Mouse (Mus musculus) urinary bladder, postnatal 10 days (tissue): ENCODE measurements around the gene Ppfia3.
"Not testable (repeated sequence)": the region's sequence is repeated elsewhere in the genome, so short reads cannot be mapped to it uniquely, and the experiment has no call there.

Source experiments
- DNase-seq: peaks from one replicate; pipeline ENCODE4 v3.0.0; 2022; ENCODE audit warnings: low spot score

Gene Ppfia3

DNA sequence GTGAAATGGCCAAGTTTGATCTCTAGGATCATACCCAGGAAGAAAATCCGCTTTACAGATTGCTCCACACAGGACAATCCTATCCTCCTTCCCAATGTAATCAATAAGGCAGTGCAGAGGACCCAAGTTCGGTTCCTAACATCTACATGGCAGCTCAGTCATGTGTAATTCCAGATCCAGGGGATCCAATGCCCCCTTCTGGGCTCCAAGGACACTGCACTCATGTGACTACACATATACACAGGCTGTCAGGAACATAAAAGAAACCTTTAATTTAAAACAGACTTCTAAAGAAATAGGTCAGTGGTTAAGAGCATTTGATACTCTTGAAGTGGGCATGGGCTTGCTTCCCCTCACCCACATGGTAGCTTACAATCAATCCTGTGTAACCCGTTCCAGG is 19.3 kb upstream of the Ppfia3 start:
- DNase-seq: no peak

- no peak for DNase-seq
Measured at GRCm38 (mm10) chr7:45376057-45376456, 9.2 kb upstream of the Ppfia3 start.

- DNase-seq: no peak
Measured at GRCm38 (mm10) chr7:45374620-45375019, 7.8 kb upstream of the Ppfia3 start.

DNA sequence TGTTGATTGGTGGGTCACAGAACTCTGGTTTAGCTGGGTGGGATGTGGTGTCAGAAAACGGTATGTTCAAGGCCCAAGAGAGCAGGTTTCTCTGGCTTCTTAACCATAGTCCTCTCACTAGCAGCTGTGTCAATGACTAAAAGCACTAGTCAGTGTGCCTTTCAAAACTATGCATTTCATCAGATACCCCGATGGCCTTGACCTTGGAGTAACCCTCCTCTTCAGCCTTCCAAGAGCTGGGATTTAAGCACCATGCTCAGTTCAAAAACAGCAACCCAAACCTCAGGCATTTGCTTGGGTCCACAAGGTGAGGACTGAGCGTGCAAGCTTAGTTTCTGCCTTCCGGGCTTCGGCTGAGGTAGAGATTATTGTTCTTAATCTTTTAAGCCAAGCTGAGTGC is 5.6 kb upstream of the Ppfia3 start:
- no peak for DNase-seq

DNA sequence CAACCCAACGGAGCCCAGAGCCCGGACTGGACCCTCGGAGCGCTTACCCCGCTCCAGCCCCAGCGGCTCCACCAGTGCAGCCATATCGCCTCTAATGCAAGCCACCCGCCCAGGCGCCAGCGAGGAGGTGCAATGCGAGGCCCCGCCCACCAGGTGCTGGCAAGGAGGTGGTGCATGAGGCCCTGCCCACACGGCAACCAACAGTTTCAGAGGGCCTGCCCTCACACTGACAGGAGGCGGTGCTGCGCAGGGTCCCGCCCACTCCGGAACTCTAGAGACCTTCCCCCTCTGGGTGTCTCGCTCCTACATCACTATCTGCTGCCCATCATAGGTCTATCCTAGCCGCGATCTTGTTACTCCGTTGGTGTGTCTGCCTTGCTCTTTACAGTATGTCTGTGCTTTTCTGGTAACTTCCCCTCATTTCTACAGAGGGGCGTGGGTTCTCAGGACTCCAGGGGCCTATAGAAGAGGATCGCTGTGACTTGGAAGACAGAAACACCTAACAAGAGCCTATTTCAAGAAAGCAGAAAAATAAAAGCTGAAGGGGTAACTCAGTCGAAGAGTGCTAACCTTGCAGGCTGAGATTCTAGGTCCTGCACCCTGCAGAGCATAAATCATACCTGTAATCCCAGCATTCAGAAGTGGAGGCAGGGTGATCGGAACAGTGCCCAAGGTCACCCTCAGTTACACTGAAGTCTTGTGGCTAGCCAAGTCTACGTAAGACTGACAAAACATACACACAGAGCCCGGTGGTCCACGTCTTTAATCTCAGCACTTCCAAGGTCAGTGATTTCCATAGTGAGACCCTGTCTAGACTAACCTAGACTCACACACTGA is 3.9 kb upstream of the Ppfia3 start, which contains the start of gene Lin7b:
Lin7b (minus strand) TSS at position 109 of the 837 bp plus-strand sequence.
- DNase-seq: peak; percentile 63

- no peak for DNase-seq
Measured at GRCm38 (mm10) chr7:45369836-45370474, 3.1 kb upstream of the Ppfia3 start.

DNA sequence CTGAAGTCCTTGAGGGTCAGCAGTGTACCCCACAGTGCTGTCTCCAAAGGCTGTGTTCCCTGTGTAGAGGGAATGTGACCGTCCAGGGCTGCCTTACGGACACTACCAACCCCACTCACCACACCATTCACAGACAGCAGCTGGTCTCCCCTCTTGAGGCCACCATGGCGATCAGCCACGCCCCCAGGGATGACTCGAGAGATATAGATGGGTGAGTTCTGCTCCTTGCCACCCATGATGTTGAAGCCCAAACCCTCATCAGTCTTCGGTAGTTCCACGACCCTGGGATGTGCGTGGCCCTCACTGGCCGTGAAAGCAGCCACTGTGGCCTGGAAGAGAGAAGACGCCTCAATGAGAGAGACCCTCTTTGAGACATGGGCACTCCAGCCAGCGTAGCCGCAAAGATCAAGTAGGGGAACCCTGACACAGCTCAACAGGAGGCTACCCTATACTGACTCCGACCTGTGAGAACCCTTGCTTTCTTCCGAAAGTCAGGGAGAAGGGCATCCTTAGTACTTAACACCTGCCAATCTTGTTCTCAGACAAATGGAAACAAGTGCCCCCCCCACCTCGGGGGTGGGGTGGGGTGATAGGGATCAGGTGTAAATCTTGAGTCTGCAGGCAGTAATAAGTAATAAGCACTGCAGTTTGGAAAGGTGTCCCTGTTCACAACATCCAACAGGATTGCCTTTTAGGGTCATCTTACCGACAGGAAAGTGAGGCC is 2.4 kb upstream of the Ppfia3 start:
- no peak for DNase-seq

GRCm38 (mm10) chr7:45368178-45368577 is 1.4 kb upstream of the Ppfia3 start:
- no peak for DNase-seq

DNA sequence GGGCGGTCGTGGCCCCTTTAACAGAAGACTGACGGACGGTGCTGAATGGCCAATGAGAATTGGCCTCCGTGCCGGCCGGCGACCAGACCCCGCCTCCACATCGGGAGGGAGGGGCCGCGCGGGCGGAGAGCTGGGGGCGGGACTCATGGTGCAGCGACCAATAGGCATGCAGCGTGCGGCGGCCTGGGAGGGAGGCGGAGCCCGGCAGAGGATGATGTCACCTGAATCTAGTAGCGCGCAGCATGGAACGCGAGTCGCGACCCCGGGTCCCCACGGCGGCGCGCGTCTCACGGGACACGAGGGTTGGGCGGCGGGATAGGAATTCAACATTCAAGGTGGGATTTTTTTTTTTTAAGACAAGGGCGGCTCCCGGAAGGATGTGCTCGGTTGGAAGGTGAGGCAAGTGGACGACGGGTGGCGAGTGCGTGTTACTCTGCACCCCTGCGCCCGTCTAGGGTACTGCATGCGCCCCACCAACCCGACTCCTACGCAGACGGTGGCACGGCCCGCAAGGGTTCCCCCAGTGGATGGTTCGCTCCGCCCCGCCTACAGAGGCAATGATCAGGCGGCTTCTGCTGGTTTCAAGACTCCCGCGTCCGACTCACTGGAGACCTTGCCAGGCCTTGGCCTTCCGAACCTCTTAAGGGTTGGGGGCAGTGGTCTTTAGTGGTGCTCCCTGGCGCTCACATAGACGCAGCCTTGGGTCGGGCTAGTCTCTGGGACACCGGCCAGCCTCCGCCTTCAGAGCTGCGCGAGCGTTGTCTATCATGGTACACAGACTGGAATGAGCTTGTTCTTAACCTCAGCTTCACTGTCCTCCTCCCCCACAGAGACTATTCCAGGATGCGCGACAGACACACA is 431 bp upstream of the Ppfia3 start:
- peak; percentile 94 for DNase-seq

DNA sequence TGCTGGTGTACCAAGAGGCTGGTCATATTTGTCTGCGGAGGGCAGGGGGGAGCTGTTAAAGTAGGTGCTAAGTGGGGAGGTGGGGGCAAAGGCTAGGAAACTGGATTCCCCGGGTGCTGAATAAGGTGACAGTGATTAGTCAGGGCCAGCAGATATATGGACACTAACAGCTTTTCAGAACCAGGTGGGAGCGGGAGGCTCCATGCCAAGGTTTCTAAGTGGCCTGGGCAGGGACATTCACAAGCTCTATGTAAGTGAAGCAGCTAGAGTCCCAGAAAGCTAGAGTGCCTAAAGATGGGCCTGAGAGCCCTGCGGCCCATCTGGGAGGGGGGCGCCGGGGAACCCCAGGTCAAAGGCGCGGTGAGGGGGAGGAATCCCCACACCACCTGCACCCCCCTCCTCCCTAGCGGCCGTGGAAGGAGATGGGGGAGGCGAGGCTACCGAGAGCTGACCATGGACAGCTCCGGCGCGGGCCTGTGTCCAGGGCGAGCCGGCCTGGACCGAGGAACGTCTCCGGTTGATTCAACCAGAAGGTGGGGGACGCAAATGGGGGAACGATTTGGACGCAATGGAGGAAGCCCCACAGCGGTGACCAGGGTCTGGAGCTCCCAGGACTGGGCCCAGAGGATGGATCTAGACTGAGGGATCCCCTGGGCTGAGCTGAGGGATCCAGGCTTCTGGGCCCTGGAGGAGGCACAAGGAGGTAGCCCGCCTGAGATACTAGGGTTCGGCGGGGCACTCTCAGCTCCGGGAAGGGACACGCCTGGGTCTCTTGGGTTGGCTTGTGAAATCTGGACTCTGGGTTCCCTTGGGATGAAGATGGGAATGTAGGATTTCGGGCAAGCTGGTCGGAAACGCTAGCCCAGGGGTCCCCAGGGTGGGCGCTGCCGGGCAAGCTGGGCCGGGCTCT is 822 bp downstream of the Ppfia3 start:
- no peak for DNase-seq

- DNase-seq: no peak
Measured at GRCm38 (mm10) chr7:45363983-45364382, 2.8 kb downstream of the Ppfia3 start.

- no peak for DNase-seq
Measured at GRCm38 (mm10) chr7:45362801-45363200, 4.0 kb downstream of the Ppfia3 start.

DNA sequence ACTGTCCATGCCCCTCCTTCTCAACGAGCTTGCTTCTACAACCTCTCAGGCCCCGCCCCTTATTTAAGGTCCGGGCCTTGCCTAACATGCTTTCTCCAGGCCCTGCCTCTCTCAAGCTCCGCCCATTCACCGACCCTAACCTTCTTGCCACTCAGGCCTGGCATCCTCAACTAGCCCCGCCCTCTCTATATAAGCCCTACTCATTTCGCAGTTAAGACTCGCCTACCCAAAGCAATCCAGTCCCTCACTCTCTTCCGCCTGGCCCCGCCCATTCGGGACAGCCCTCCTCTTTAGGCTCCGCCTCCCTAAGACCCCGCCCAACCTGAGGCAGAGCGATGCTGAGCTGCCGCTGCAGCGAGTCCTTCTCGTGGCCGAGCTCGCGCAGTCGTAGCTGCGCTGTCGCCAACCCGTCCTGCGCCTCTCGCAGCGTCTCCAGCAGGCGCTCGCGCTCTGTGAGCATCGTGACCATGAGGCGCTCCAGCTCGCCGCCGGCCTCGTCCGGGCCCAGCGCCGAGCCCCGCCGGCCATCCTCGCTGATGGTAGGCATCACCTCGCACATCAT is 5.5 kb downstream of the Ppfia3 start:
- DNase-seq: no peak

- DNase-seq: no peak
Measured at GRCm38 (mm10) chr7:45360404-45361125, 6.3 kb downstream of the Ppfia3 start.

- not testable (repeated sequence) for DNase-seq
Measured at GRCm38 (mm10) chr7:45359081-45359480, 7.7 kb downstream of the Ppfia3 start.

DNA sequence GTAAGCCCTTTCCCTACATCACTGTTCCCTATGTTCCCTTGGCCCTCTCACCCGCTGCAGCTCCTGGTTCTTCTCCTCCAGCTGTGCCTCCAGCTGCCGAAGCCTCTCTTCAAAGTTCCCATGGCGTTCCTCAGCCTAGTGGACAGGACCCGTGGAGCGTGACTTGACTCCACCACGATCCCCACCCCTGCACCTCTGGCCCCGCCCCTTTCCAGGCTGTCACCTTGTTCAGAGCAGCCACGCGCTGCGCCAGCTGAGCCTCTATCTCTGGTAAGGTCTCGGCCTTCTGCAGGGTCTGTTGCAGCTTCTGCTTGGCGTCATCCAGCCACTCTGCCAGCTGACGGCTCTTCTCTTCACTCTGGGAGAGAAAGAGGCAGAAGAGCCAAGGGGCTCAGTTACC is 10.7 kb downstream of the Ppfia3 start:
- DNase-seq: no peak

- no peak for DNase-seq
Measured at GRCm38 (mm10) chr7:45355318-45356020, 11.3 kb downstream of the Ppfia3 start.

- DNase-seq: no peak
Measured at GRCm38 (mm10) chr7:45353041-45353440, 13.8 kb downstream of the Ppfia3 start.

- DNase-seq: no peak
Measured at GRCm38 (mm10) chr7:45346905-45347304, 19.9 kb downstream of the Ppfia3 start.
